Comparison of ENCODE assay signal across 8 mouse cellular contexts in the genomic region with DNA sequence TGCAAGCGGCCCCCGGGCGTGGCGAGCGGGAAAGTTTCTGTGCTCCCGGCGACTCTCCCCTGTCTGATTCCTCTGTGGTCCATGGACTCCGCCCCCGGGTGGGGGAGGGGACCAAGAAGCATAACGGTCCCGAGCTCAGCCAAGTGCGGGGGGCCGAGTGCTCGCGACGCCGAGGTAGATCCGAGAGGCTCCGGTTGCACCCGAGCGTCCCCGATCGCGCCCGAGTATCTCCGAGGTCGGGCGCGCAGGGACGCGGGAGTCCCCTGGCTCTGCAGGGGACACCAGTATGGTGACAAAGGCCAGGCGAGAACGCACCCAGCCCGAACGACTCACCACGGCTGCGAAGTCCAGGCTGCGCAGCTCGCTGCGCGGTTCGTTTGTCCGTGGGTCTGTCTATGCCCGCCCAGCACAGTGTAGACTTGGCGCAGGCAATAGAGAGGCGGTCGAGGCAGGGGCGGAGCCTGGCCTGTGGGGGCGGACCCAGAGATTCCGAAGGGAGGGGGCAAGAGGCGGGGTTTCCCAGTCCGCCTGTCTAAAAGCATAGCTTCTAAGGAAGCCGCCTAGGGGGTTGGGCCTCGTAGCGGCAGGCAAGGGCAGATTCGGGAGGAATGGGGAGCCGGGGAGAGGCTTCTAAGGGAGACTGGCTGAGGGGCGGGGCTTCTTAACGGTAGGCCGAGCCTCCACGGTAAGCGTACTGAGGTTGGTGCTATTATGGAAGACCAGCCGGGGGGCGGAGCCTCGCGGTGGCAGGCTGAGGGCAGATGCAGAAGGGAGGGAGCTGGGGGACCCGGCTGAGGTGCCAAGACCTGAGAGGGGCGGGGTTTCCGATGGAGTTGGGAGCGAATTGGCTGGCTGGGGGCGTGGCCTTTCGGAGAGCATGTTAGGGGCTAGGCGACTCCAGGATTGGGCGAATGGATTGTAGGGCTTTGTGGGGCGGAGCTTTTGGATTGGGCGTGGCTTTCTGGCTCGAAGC. TPM values are rescaled to one million over a fixed set of nuclear protein-coding genes. Genes with fewer than 3 reads are reported as not detected.
DNase-seq lines count a peak whose midpoint lies in the region; ATAC-seq and TF ChIP-seq lines count a peak whose summit lies in the region.

No protein-coding gene starts in this region.

- peak; percentile 92 for ATAC-seq in forebrain, embryonic 16.5 days
- ATAC-seq in lung, embryonic 14.5 days (ENCODE audit: insufficient read depth): peak; percentile 93

- peak; percentile 100 for DNase-seq in ES-E14 (ENCODE audit: low read depth, low spot score)
- peak; percentile 88 to 92 for DNase-seq in cerebellum, adult 18-20 months
- DNase-seq in heart, postnatal 36 days: peak; percentile 98
- DNase-seq in layer of hippocampus, adult 2 months (ENCODE audit: low spot score in 2 of 2): peak; percentile 93 to 96
- peak; percentile 100 for DNase-seq in lung, embryonic 14.5 days
- peak; percentile 98 for DNase-seq in thymus, adult 2 months

- no peaks in the 10 kb centered on the region for H3K9me3 ChIP-seq in ES-E14 (ENCODE audit: control insufficient read depth, insufficient read depth, low read depth, low read length)
- H3K9me3 ChIP-seq in forebrain, embryonic 16.5 days (ENCODE audit: control insufficient read depth, low read length): no peaks in the 10 kb centered on the region
- no peaks in the 10 kb centered on the region for H3K9me3 ChIP-seq in lung, embryonic 14.5 days (ENCODE audit: low read depth, low read length)

- intact Hi-C loops in heart, postnatal 36 days (cut with DNase I): loop anchor here (10.0 kb wide), 1 partner anchor 793 kb away; no protein-coding TSS in a partner anchor

- under 1% methylated on average over 76 of the region's 77 CpGs for WGBS in forebrain, embryonic 16.5 days
- under 1% methylated on average over 75 of the region's 77 CpGs for WGBS in lung, embryonic 14.5 days
- under 1% methylated on average over 77 of the region's 77 CpGs for WGBS in olfactory bulb, adult 2 months
- under 1% methylated on average over 77 of the region's 77 CpGs for WGBS in thymus, adult 2 months

- H3K36me3 ChIP-seq in ES-E14 (ENCODE audit: control insufficient read depth, insufficient read depth, low read length, poor library complexity, severe bottlenecking): peaks cover 1% of the 10 kb centered on the region; the same call in 1 of the 2 replicates
- H3K36me3 ChIP-seq in forebrain, embryonic 16.5 days (ENCODE audit: control insufficient read depth, insufficient read depth): no peaks in the 10 kb centered on the region
- H3K36me3 ChIP-seq in lung, embryonic 14.5 days (ENCODE audit: insufficient read depth): peaks cover 12% of the 10 kb centered on the region
- no peaks in the 10 kb centered on the region for H3K36me3 ChIP-seq in thymus, adult 2 months (ENCODE audit: control insufficient read depth, insufficient read depth, low read length)

- 0 out of 2 replicates have a peak, but pooled peaks have one; percentile 4 for TF ChIP-seq CTCF in layer of hippocampus, adult 2 months (conservative IDR thresholded peaks at IDR 0.05)
- 0 out of 2 replicates have a peak, but pooled peaks have one; percentile 4 for TF ChIP-seq CTCF in lung, embryonic 14.5 days (IDR thresholded peaks at IDR 0.05; ENCODE audit: low read depth)
- TF ChIP-seq CTCF in olfactory bulb, adult 2 months (IDR thresholded peaks at IDR 0.05; ENCODE audit: insufficient read depth, low read depth, low read length): no peak
- TF ChIP-seq CTCF in thymus, adult 2 months (IDR thresholded peaks at IDR 0.05; ENCODE audit: borderline replicate concordance, control insufficient read depth, extremely low read depth, insufficient read depth, low read length, poor library complexity): peak; percentile 68

- peaks cover 3 to 10% of the 10 kb centered on the region in 2 experiments; a peak in 2 of 4 replicates for H3K4me1 ChIP-seq in ES-E14 (ENCODE audit: control insufficient read depth in 2 of 2, insufficient read depth in 2 of 2, low read length in 2 of 2, poor library complexity in 1 of 2)
- H3K4me1 ChIP-seq in forebrain, embryonic 16.5 days (replicated peaks; ENCODE audit: control insufficient read depth, insufficient read depth, low read length): peaks cover 76% of the 10 kb centered on the region
- H3K4me1 ChIP-seq in lung, embryonic 14.5 days (ENCODE audit: insufficient read depth): peaks cover 25% of the 10 kb centered on the region
- peaks cover 66% of the 10 kb centered on the region for H3K4me1 ChIP-seq in olfactory bulb, adult 2 months (ENCODE audit: control insufficient read depth, insufficient read depth, low read length)
- H3K4me1 ChIP-seq in thymus, adult 2 months (replicated peaks; ENCODE audit: control insufficient read depth, insufficient read depth, low read length): peaks cover 20% of the 10 kb centered on the region

- no peaks in the 10 kb centered on the region for H3K27me3 ChIP-seq in forebrain, embryonic 16.5 days (replicated peaks; ENCODE audit: control insufficient read depth, insufficient read depth, low read length)
- H3K27me3 ChIP-seq in lung, embryonic 14.5 days (ENCODE audit: insufficient read depth, low read length): no peaks in the 10 kb centered on the region
- H3K27me3 ChIP-seq in thymus, adult 2 months (ENCODE audit: control insufficient read depth, insufficient read depth, low read length): no peaks in the 10 kb centered on the region

- in situ Hi-C loops in ES-E14 (cut with MboI; ENCODE audit: low sequenced_read_pairs in 2 of 2, unreplicated experiment in 2 of 2): no loop called here

- H3K9ac ChIP-seq in ES-E14 (ENCODE audit: insufficient read depth, low read depth, low read length, poor library complexity, severe bottlenecking): peak overlapping the region; percentile 50
- peak overlapping the region; percentile 64 for H3K9ac ChIP-seq in forebrain, embryonic 16.5 days (replicated peaks; ENCODE audit: low read depth, low read length)
- H3K9ac ChIP-seq in lung, embryonic 14.5 days: peak overlapping the region; percentile 77

- TF ChIP-seq POLR2A in olfactory bulb, adult 2 months (IDR thresholded peaks at IDR 0.05; ENCODE audit: insufficient read depth, low read depth, low read length): peak; percentile 52; the same call in 1 of the 2 replicates
- TF ChIP-seq POLR2A in thymus, adult 2 months (IDR thresholded peaks at IDR 0.05; ENCODE audit: control insufficient read depth, extremely low read depth, insufficient read depth, low read length, poor library complexity): peak; percentile 46; the same call in 1 of the 2 replicates

- H3K27ac ChIP-seq in ES-E14 (ENCODE audit: insufficient read depth, low read depth, low read length, poor library complexity, severe bottlenecking): no peak overlapping the region
- peak overlapping the region; percentile 82 for H3K27ac ChIP-seq in forebrain, embryonic 16.5 days (ENCODE audit: low read length)
- peak overlapping the region; percentile 87 for H3K27ac ChIP-seq in layer of hippocampus, adult 2 months
- peak overlapping the region; percentile 96 for H3K27ac ChIP-seq in lung, embryonic 14.5 days (ENCODE audit: low read depth)
- H3K27ac ChIP-seq in olfactory bulb, adult 2 months (ENCODE audit: insufficient read depth, low read depth, low read length): peak overlapping the region; percentile 87
- H3K27ac ChIP-seq in thymus, adult 2 months (ENCODE audit: control insufficient read depth, insufficient read depth, low read length): no peak overlapping the region; the same call in 1 of the 2 replicates

- peak overlapping the region; percentile 67 to 92 for H3K4me3 ChIP-seq in ES-E14 (ENCODE audit: insufficient read depth in 1 of 2, low read depth in 1 of 2, low read length in 2 of 2, poor library complexity in 1 of 2, severe bottlenecking in 1 of 2)
- H3K4me3 ChIP-seq in forebrain, embryonic 16.5 days (replicated peaks; ENCODE audit: low read length): peak overlapping the region; percentile 47
- H3K4me3 ChIP-seq in layer of hippocampus, adult 2 months: peak overlapping the region; percentile 79
- H3K4me3 ChIP-seq in lung, embryonic 14.5 days (ENCODE audit: low read depth, low read length): peak overlapping the region; percentile 72
- H3K4me3 ChIP-seq in olfactory bulb, adult 2 months (ENCODE audit: insufficient read depth, low read depth, low read length): peak overlapping the region; percentile 83
- peak overlapping the region; percentile 60 for H3K4me3 ChIP-seq in thymus, adult 2 months (ENCODE audit: control insufficient read depth, insufficient read depth, low read length)

- H3K4me2 ChIP-seq in forebrain, embryonic 16.5 days (ENCODE audit: low read length): peak overlapping the region; percentile 79
- peak overlapping the region; percentile 92 for H3K4me2 ChIP-seq in lung, embryonic 14.5 days

TF ChIP-seq in ES-E14, 5 proteins besides CTCF, POLR2A, EP300 and RAD21:
- TF ChIP-seq ZNF384 (IDR thresholded peaks at IDR 0.05; ENCODE audit: low read depth, low read length) (no peak), HCFC1 (IDR thresholded peaks at IDR 0.05; ENCODE audit: borderline replicate concordance, insufficient read depth, low read length) (no peak), MAFK (IDR thresholded peaks at IDR 0.05; ENCODE audit: insufficient read depth, low read depth, low read length) (no peak), ZC3H11A (IDR thresholded peaks at IDR 0.05; ENCODE audit: borderline replicate concordance, low read depth, low read length) (no peak), CHD2 (IDR thresholded peaks at IDR 0.05; ENCODE audit: low read depth, low read length) (no peak)

RNA-seq across cellular contexts. Expression of a gene that starts 14.2 kb away (rescaled TPM):
- 128 and 197 TPM in 2 replicates for total RNA-seq in ES-E14 (2012; rRNA removed)
- 359 and 391 TPM in 2 replicates for polyA plus RNA-seq in forebrain, embryonic 16.5 days (2015; fragmentation: Nextera tagmentation; extraction: Ambion mirVana)
- total RNA-seq in heart, postnatal 36 days (2021): 10 to 100 TPM; 45.8 to 47.7 TPM
- 100 to 1,000 TPM; 666 to 670 TPM for total RNA-seq in layer of hippocampus, adult 2 months (2021)
- polyA plus RNA-seq in lung, embryonic 14.5 days (2014; fragmentation: Nextera tagmentation; extraction: Ambion mirVana): 96.8 and 112 TPM in 2 replicates
- polyA plus RNA-seq in olfactory bulb, adult 2 months (2012; ENCODE audit: insufficient read depth, insufficient read length, low replicate concordance, missing spikeins): 198 and 241 TPM in 2 replicates
- polyA plus RNA-seq in thymus, adult 2 months (2012; rRNA removed): 235 and 305 TPM in 2 replicates

RNA-seq across cellular contexts. Expression of a gene that starts 50.2 kb away (rescaled TPM):
- total RNA-seq in ES-E14 (2012; rRNA removed): not detected in 2 replicates
- 0.21 TPM in 1 of 2 replicates, not detected in the other for polyA plus RNA-seq in forebrain, embryonic 16.5 days (2015; fragmentation: Nextera tagmentation; extraction: Ambion mirVana)
- total RNA-seq in heart, postnatal 36 days (2021): not detected
- not detected for total RNA-seq in layer of hippocampus, adult 2 months (2021)
- not detected in 2 replicates for polyA plus RNA-seq in lung, embryonic 14.5 days (2014; fragmentation: Nextera tagmentation; extraction: Ambion mirVana)
- polyA plus RNA-seq in olfactory bulb, adult 2 months (2012; ENCODE audit: insufficient read depth, insufficient read length, low replicate concordance, missing spikeins): not detected in 2 replicates
- 0.67 TPM in 1 of 2 replicates, not detected in the other for polyA plus RNA-seq in thymus, adult 2 months (2012; rRNA removed)

Comparison
In these comparisons a context has a peak if more than half of its experiments do, and no peak if none do; other contexts are left out.
1. H3K27ac ChIP-seq: peak in forebrain, embryonic 16.5 days (single experiment), layer of hippocampus, adult 2 months (single experiment), lung, embryonic 14.5 days (single experiment) and olfactory bulb, adult 2 months (single experiment); none in ES-E14 (single experiment) and thymus, adult 2 months (single experiment).
2. Peak in every context shown above with its lines, with median percentiles within 50 percentile points of each other: DNase-seq, H3K4me3 ChIP-seq and H3K9ac ChIP-seq.